Mouse (Mus musculus): ENCODE measurements around the gene Fam227b.
A peak's percentile ranks its signal among the peaks of the same experiment; 100 is the strongest.

Gene Fam227b

DNA sequence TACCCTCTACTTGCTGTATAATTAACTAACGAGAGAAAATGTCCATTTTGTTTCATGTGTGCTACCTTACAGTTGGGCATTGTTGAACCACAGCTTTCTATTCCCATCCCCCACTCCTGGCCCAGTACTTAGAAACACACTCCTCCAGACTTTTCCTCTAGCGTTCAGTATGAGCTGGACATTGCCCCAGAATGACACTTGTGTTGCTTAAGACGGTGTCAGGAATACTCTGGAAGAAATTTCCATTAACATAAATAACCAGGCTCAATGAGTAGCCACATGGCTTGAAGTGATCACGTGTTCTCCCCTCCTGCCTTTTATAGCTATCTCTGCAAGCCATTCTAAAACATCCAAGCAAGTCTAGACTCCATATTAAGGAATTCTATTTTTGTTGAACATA lies 91.2 kb downstream of the Fam227b start:
- peak; percentile 61 for DNase-seq

DNA sequence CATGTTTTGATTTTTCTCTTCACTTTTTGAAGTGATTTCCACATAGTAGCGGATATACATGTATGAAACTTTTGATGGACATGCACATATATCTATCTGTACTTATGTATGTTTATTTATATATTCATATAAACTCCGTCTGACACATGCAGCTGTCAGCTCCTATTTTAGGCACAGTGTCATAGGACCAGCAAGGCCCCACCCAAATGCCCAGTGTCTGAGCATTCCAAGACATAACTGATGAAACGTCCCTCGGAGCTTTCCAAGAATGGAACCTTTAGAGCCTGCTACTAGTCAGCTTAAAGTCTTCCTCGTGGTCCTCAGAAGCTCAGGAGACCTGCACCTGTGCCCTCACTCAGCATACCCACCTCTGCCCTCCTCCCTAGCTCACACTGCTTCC lies 98.1 kb downstream of the Fam227b start:
- DNase-seq, result no peak

DNA sequence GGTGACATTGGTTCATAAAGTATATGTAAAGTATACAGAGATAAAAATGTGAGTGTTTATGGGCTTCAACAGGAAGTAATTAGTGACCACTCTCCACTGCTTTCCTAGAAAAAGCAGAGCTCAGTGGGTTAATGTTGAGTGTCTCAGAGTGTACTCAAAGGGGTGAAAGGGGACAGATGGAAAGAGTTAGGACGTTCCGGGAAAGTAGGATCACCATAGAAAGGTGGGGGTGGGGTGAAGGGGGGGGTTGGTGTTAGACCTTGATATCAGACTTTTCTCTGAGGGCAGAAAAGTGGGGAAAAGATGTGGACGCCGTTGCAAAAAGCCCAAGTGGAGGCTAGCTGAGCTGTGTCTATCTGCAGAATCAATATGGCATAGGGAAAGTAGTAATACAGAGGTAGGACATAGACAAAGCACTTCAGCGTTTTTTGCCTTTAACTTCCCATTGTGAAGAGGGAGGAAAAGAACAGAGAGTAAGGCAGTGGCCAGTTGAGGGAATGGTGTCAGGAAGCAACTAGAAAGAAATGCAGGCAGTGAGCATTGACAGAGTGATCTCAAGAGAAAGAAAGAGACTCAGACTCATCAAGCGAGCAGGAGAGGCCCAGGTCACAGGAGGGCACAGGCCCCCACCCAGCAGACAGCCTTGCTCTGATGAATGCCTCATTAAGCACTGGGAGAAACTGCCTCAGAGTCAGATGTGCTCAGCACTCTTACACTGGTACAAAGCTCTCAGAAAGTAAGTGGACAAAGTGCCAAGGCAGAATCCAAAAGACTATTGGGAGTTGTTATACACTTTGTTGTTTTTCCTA lies 98.9 kb downstream of the Fam227b start:
- no peak for DNase-seq

DNA sequence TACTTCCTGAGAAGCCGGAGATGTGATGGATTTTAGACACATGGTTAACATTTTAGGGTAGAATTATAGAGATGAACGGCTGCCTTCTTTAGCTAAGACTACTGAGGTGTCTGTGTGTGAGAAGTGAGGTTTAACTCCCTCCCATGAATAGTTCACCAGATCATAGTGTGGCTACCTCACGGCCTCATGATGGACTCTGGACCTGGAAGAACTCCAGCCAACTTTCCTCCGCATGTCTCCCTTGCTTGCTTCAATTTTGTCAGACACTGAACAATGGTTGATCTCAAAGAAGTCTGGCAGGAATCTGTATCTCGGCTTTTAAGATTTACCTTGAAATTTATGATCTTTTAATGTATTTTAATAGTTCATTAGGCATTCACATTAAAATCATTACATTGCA lies 106.2 kb downstream of the Fam227b start:
- no peak for DNase-seq

DNA sequence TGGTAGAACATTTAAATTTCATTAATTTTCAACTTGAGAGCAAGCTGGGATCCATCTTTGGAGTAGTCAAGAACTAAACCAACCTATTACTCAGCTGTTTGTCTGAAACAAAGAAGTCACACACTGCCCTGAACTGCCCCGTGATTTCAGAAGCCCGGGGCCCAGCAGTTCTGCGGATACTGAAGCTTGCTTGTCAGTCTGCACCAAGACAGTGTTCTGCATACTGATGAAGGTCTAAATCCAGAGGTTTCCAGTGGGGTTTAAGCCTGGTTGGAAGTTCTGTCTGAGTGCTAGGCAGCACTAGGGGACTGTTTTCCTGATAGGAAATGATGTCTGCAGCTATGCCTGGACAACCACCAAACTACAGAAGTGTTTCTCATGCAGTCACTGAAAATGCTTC lies 109.1 kb downstream of the Fam227b start:
- DNase-seq, result no peak

DNA sequence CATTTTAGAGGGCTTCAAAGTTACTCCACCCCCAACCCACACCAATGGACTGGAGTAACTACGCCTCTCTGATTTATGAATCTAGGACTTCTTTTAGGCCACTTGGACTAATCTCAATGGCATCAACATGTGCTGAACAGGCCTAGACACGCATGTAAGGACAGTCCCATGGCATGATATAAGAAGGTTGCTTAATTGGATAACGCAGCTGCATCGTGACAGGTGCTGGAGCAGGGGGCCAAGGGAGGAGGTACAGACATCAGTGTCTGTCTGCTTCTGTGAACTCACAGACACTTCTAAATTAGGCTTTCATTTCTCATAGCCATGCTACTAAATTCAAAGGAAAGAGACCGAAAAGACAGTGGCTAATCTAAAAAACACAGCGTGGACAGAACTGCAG lies 110.6 kb downstream of the Fam227b start:
- no peak for DNase-seq

DNA sequence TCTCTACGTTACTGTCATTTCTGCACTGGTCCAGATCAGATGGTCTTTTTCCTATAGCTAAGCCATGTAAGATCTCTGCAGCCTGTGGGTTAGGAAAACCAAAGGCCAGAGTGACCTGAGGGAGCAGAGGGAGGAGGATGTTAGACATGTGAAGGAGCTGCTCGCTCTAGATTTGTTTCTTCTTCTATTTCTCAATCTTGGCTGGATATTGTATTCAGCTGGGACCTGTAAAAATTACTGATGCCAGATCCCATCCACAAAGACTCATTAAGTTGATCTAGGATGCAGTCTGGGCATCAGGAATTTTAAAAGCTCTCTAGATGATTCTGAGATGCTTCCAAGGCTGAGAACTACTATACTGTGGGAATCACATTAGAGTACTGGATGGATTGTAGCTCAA lies 111.2 kb downstream of the Fam227b start:
- no peak for DNase-seq

DNA sequence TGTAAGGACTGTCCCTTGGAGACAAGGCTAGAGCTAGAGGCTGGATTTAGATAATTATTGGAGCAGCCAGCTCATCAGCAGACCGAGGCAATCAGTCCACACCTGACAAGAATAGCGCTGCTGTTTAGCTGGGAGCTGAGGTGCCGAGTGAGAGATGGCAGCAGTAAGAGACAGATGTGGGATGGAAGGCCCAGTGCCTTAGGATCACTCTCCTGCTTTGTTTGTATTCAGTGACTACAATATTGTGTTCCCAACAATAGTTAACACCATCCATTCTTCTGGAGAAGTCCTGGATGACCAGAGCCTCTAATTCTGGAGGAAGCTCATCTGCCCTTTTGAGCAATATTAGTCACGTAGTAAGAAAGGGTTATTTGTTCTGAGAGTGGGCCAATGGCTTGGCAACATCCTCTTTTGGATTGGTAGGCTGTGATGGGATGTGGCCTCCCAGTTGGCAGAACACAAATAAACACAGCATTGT lies 112.4 kb downstream of the Fam227b start:
- DNase-seq, result peak; percentile 82

DNA sequence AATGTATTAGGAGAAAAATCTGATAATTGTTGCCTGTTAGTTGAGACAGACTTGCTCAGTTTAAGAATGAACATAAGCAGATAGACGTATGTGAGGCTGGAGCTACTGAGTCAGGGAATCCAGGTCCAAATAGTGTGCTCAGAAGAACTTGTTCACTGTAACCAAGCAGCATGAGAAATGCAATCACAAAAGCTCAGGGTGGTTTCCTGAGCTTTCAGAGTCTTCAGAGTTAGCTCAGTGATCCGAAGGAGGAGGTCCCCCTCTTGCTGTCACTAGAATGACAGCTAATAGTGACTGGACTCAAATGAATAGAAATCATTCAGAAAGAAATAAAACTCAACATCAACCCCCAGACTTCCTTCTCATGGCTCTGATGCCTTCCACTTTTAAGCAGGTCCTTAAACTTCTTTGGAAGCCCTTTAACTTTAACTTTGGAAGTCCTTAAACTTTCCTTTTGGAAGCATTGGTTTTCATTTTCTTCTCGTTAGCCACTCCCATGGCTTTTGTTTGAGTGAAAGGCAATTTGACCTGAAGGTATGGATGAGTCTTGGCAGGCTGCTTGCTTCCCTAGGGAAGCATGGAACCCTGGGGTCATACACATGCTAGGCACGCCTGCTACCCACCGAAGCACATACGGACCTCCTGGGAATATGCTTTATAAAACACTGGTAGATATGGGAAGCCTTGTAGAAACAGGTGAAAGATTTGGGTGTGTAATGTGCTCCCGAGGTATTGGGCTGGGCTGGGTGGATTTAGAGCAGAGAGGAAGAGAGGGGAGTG lies 113.4 kb downstream of the Fam227b start:
- DNase-seq, result no peak

DNA sequence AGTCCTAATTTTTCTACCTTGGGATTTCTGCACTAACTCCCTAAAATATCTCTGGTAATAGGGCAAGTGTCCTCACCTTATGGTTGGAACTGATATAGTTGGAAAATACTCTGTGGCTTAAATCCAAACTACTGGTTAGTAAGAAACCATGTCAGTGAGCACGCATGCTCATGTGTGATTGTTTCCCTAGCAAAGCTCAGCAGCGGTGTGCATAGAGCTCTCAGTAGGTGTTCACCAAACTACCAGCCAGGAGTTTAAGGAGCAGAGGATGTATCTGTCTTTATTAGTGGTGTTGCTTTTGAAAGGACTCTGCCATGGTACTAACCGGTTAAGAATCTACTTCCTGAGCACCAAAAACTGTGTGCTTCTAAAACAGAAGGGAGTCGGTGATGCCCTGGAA lies 115.7 kb downstream of the Fam227b start:
- DNase-seq, result no peak

DNA sequence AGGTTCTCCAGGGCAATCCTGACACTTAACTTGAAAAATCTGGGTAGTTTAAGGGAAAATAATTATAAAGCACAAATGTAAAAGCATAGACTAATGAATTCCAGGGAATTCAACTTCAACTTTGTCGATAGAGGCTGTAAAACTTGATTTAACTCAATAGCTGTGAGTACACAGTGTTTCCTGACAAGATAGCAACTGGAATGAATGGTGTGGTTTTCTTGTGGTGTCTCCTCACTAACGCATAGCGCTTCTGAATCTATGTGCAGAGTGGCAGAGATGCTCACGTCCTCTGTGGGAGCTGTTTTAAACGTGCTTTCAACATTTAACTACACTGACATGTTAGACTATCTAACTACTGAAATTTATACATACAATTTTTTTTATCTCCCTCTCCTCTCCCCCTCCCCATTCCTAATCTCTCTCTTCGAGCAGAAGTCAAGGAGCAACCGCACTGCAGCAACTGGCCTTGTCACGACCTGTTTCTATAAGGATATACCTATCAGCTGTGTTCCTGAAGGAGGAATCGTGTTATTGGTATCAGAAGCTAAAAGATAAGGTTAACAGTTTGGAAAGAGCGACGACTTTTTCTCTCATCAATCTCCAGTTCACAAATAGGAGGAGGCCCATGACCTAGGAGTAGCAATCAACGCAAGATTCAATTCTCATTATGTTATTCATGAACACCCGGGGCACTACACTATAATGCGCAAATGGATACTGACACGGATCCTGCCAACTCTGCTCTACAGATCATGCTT lies 116.6 kb downstream of the Fam227b start:
- no peak for DNase-seq

DNA sequence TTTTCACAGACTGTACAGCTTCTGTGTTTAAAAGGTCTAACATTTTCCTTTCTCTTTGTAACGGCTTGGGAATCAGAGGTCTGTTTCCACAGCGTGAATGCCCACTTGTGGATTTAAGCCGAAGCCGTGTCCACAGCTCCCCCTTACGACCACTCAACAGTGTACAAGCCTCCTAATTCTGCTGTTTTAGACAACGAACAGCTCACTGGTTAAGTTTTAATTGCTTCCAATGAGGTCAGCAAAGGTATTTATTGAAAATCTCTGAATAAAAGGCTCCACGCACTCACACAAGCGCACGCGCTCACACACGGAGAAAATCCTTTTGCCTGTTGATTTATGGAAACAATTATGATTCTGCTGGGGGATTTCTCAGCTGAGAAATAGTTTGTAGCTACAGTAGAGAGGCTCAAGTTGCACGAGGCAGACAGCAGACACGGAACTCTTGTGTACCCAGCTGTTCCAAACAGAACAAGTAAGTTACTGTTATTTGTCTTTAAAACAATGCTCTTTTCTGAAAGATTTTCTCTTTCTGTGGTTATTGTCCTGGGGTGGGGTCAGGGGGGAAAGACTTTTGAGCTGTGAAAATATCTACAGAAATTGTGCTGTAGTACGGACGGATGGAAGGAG lies 117.3 kb downstream of the Fam227b start, which contains the start of gene Fgf7:
Gene Fgf7 (plus strand): TSS at position 280 of the 627 bp plus-strand sequence.
- peak; percentile 70 for DNase-seq

DNA sequence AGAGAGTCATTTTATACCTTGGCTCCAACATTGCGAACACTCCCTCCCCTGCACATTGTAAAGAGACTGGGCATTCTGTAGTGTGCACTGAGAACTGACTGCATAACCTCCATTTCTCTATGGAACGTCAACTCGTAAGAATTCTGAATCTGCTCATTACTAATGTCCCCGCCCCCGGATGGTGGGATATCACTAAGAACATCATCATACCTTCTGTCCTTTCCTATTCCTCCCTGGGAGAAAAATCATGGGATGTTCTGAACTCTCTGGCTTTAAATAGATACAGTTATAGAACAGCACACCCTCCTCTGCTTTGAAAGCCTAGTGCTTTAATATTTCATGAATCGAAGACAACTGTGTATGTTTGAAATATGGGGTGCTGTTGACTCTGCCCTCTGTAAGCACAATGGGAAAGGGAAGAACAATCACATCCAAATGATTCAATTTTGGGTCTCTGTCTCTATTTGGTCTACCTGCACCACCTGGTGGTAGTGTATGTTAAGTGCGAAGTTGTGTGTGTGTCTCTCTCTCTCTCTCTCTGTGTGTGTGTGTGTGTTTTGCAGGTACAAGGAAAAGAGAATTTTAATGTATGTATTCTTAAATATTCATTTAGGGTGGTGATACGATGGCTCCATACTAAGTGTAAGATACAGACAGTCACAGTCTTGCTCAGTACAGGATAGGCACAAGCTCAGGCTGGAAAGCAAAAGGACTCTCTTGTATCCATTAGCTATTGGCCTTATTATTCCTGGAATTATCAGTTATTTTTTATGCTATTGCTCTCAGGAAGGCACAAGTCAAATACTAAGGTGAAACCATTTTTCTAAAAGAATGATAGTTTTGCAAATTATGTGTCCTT lies 118.5 kb downstream of the Fam227b start:
- DNase-seq, result peak; percentile 56

DNA sequence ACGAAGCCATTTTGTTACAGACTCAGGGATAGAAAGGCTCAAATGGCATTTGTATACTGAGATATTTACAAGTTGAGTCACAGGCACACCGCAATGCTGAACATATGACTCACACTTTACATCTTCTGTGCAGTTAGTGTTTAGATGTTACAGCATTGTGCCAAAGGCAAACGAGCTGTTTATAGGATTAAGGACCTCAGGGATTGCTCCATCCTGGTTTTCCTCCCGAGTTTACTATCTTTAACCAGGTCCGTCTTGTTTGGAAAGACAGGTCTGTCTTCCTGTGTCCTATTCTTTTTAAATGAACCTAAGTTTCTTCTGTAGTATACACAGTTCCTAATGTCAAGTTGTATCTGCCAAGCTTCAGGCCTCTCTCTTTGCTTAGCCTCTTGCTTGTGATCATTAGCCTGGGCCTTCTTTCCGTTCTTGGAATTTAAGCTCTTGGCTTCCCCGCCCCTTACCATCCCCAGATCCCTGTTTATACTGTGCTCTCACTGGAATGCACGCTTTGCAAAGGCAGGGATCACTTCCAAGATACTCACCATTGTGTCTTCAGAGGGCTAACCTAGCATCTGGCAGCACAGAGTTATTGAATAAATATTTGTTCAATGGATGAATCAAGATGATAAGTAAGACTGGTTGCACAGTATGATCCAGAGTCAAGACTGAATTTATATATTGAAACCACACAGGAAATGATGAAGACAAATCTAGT lies 120.5 kb downstream of the Fam227b start:
- peak; percentile 70 for DNase-seq

DNA sequence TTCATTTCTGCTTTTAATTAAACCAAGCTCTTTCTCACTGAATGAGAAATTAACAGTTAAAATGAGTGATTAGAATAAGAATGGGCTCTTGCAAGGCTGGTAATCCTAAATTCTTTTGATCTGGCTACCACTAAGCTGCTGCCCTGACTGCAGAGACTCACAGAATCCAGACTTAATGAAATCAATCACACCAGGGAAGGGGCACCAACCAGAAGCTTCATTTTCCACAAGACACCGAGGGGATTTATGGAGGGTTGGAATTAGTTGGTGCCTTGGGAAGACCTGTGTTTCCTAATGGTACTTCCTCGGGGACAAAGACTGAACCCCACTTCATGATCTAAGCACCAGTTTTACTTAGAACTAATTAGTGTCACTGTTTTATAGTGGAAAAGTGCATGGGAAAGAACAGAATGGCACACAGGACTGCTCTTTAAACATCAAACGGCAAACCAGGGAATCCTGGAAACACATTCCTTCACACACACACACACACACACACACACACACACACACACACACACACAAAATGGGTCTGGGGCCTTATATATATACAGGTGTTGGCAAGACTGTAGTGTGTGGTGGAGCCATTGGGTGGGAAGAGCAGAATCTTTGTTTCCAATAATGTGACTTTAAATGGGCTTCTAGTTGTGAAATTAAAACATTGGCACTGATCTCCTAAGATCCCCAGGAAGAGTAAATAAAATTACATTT lies 135.9 kb downstream of the Fam227b start:
- no peak for DNase-seq

DNA sequence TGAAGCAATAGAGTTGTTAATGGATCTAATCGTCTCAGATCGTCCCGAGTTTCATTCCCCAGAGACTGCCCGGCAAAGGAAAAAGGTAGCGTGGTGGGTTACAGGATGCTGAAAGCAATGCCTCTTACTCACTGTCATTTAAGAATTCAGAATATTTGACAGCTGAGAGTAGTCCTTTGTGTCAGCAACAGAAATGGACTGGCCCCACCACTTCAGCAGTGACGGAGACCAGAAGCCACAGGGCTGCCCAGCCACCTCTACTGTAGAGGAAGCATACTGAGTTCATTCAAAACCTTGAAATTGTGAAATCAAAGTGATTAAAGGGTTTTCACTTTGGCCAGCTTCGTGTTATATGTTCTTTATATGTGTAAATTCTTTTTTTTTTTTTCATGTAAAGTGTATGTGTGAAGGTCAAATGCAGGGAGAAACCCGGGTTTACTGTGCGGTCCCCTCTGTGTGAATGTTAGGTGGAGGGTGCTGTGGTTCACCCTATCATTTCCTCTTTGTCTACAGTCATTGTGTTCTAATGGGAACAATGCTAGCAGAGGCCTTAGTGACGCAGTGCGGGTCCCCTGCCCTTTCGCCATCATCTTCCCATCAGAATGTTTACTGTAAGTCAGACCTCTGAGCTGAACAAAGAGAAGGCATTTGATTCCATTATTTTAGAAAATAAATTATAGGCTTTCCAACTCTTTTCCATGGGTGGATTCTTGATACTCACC lies 136.7 kb downstream of the Fam227b start:
- DNase-seq, result no peak

DNA sequence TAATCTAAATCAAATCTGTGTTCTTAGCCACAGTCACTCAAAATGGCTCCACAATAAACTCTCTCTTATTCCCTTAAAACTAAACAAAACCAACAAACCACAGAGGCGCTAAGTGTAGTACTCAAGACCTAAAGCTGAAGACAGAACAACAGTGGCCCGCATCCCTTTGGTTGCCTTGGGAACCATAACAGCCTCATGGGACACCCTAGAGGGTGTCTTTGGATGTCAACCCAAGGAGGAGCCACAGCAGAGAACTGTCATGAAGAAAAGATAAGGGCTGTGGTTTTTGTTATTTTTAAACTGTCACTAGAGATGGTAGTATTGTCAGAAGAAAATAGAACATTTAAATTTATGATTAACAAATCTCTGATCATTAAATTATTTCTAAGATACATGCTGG lies 145.1 kb downstream of the Fam227b start:
- DNase-seq, result no peak

DNA sequence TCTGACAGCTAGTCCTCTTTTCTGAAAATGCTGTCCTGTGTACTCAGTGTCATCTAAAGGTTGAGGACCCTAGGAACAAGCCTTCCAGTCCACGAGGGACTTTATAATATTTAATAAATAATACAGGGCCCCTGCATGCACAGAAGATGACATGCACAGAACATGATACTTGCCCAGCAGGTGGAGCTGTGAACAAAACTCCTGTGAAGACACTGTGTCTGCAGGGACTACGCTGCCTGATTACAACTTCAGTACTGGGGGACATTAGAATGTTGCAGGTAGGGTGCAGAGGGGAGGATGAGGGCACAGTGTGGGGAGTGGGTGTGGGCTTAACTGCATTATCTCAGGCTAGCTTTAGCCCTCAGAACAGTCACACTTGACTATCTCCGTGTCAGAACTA lies 145.7 kb downstream of the Fam227b start:
- DNase-seq, result peak; percentile 78

DNA sequence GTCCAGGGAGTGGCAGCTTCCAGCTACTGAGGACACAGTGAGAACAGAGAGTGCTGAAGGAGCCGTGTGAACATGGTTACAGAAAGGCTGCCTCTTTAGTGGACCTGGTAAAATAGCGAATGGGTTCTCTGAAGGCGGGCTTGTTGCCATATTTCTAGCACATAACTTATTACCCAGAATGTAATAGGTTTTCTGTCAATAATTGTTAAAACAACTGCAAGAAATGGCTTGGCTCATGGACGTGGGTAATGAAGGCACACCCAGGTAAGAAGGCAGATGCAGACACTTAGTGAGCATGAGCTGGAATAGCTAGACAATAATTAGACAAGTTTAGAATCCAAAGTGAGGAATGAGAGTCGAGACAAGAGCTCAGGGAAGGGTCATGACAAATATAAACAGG lies 149.5 kb downstream of the Fam227b start:
- no peak for DNase-seq

DNA sequence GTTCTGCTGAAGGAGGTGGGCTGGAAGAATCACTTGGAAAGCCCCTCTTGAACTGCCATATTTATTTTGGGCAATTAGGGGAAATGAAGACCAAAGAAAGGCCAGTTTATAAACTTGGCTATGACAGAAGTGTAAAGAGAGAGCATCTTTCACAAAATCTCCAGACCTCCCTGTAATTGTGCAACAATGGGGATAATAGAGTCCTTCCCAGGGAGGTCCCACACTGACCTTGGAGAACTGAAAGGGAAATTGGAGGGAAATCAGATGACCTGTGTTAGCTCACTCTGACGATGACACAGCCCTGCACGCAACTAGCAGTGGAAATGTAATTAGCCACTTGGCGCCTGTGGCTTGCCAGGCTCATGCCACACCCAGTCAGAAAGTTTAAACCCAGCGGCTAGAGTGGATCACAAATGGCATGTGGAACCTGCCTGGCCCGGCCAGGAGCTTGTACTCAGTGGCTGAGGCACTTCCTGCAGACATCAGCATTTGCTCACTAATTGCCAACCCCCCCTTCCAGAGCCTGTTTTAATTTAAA lies 175.9 kb downstream of the Fam227b start:
- no peak for DNase-seq

Measured in lung, postnatal 10 days (tissue).